7 mouse cellular contexts compared by ENCODE assay signal in genomic region chr2:76980146-76980545, GRCm38 (mm10). TPM values are rescaled to one million over a fixed set of nuclear protein-coding genes. Genes with fewer than 3 reads are reported as not detected.
DNase-seq lines count a peak whose midpoint lies in the region; ATAC-seq and TF ChIP-seq lines count a peak whose summit lies in the region.

No protein-coding gene starts in this region.

- no peak overlapping the region for H3K9ac ChIP-seq in liver, embryonic 14.5 days (replicated peaks)
- H3K9ac ChIP-seq in liver, embryonic 12.5 days, result no peak overlapping the region
- peak overlapping the region; percentile 90 for H3K9ac ChIP-seq in heart, embryonic 13.5 days

- peak in 1 of 3 experiments; percentile 9 for DNase-seq in liver, embryonic 14.5 days (ENCODE audit: low read depth in 3 of 3, low spot score in 3 of 3)
- DNase-seq in lung, postnatal 25 days (ENCODE audit: low spot score), result peak; percentile 57
- no peak for DNase-seq in frontal cortex, postnatal 36 days (ENCODE audit: low spot score in 2 of 2)
- DNase-seq in right cerebral cortex, postnatal 25 days, result no peak

- no peak for TF ChIP-seq POLR2A in bone marrow, adult 2 months (IDR thresholded peaks at IDR 0.05; ENCODE audit: borderline replicate concordance, control insufficient read depth, low read depth, low read length)

- ATAC-seq in liver, embryonic 14.5 days (ENCODE audit: insufficient read depth), result no peak
- no peak for ATAC-seq in liver, embryonic 12.5 days
- ATAC-seq in heart, embryonic 13.5 days (ENCODE audit: extremely low read depth, insufficient number of reproducible peaks, low FRiP score, low TSS enrichment), result no peak

- H3K4me2 ChIP-seq in liver, embryonic 14.5 days (ENCODE audit: low read depth), result no peak overlapping the region
- H3K4me2 ChIP-seq in liver, embryonic 12.5 days, result no peak overlapping the region
- peak overlapping the region; percentile 71 for H3K4me2 ChIP-seq in heart, embryonic 13.5 days

- H3K9me3 ChIP-seq in liver, embryonic 14.5 days (ENCODE audit: control insufficient read depth, low read length), result no peaks in the 10 kb centered on the region
- H3K9me3 ChIP-seq in liver, embryonic 12.5 days (replicated peaks), result no peaks in the 10 kb centered on the region
- no peaks in the 10 kb centered on the region for H3K9me3 ChIP-seq in heart, embryonic 13.5 days

- no peaks in the 10 kb centered on the region for H3K4me1 ChIP-seq in liver, embryonic 14.5 days (replicated peaks; ENCODE audit: control insufficient read depth in 2 of 2, insufficient read depth in 2 of 2, low read length in 1 of 2)
- no peaks in the 10 kb centered on the region for H3K4me1 ChIP-seq in liver, embryonic 12.5 days
- H3K4me1 ChIP-seq in bone marrow, adult 2 months (ENCODE audit: control insufficient read depth, insufficient read depth, low read length), result no peaks in the 10 kb centered on the region
- peaks cover 46% of the 10 kb centered on the region for H3K4me1 ChIP-seq in heart, embryonic 13.5 days

- H3K4me3 ChIP-seq in liver, embryonic 14.5 days (ENCODE audit: insufficient read depth in 1 of 2, low read depth in 2 of 2, low read length in 2 of 2), result no peak overlapping the region
- no peak overlapping the region for H3K4me3 ChIP-seq in liver, embryonic 12.5 days
- no peak overlapping the region for H3K4me3 ChIP-seq in bone marrow, adult 2 months (replicated peaks; ENCODE audit: control insufficient read depth, low read depth, low read length)
- peak overlapping the region; percentile 64 for H3K4me3 ChIP-seq in heart, embryonic 13.5 days

- no peaks in the 10 kb centered on the region for H3K36me3 ChIP-seq in liver, embryonic 14.5 days (replicated peaks; ENCODE audit: control insufficient read depth, insufficient read depth, low read depth)
- no peaks in the 10 kb centered on the region for H3K36me3 ChIP-seq in liver, embryonic 12.5 days
- peaks cover 36% of the 10 kb centered on the region for H3K36me3 ChIP-seq in heart, embryonic 13.5 days

- no peak for TF ChIP-seq EP300 in liver, embryonic 14.5 days (IDR thresholded peaks at IDR 0.05; ENCODE audit: low read depth)

- H3K27ac ChIP-seq in liver, embryonic 14.5 days, result no peak overlapping the region
- H3K27ac ChIP-seq in liver, embryonic 12.5 days, result no peak overlapping the region
- no peak overlapping the region for H3K27ac ChIP-seq in bone marrow, adult 2 months (ENCODE audit: control insufficient read depth, insufficient read depth, low read depth, low read length, poor library complexity)
- H3K27ac ChIP-seq in heart, embryonic 13.5 days (replicated peaks), result peak overlapping the region; percentile 93

- peak; percentile 75 for TF ChIP-seq CTCF in liver, embryonic 14.5 days (IDR thresholded peaks at IDR 0.05; ENCODE audit: low read depth)
- peak; percentile 46; the same call in 1 of the 2 replicates for TF ChIP-seq CTCF in bone marrow, adult 2 months (IDR thresholded peaks at IDR 0.05; ENCODE audit: control insufficient read depth, insufficient read depth, low read length)

- 44% methylated on average over 9 of the region's 9 CpGs for WGBS in liver, embryonic 14.5 days (ENCODE audit: insufficient replicate concordance)
- WGBS in liver, embryonic 12.5 days (ENCODE audit: insufficient replicate concordance), result 46% methylated on average over 9 of the region's 9 CpGs
- WGBS in bone marrow, adult 2 months, result 46% methylated on average over 9 of the region's 9 CpGs
- WGBS in heart, embryonic 13.5 days, result 31% methylated on average over 9 of the region's 9 CpGs

- no peaks in the 10 kb centered on the region for H3K27me3 ChIP-seq in liver, embryonic 14.5 days (ENCODE audit: control insufficient read depth, insufficient read depth, low read length)
- no peaks in the 10 kb centered on the region for H3K27me3 ChIP-seq in liver, embryonic 12.5 days (replicated peaks)
- H3K27me3 ChIP-seq in heart, embryonic 13.5 days (replicated peaks), result no peaks in the 10 kb centered on the region

RNA-seq across cellular contexts. Expression of gene Ttn, which starts 2.2 kb away (rescaled TPM):
- polyA plus RNA-seq in liver, embryonic 14.5 days (2012; rRNA removed), result under 0.01 TPM in 2 replicates
- 0.01 and 0.13 TPM in 2 replicates for polyA plus RNA-seq in liver, embryonic 14.5 days (2014; fragmentation: Nextera tagmentation; extraction: Ambion mirVana)
- 0.52 and 1.5 TPM in 2 replicates for polyA plus RNA-seq in liver, embryonic 12.5 days (2016; fragmentation: Nextera tagmentation; extraction: Ambion mirVana)
- polyA plus RNA-seq in bone marrow, adult 2 months (2011; ENCODE audit: insufficient read depth, insufficient read length, low replicate concordance, missing spikeins), result 8.1 and 8.3 TPM in 2 replicates
- 426 and 512 TPM in 2 replicates for polyA plus RNA-seq in heart, embryonic 13.5 days (2015; fragmentation: Nextera tagmentation; extraction: Ambion mirVana)

Comparison
In these comparisons a context has a peak if more than half of its experiments do, and no peak if none do; other contexts are left out.
1. RNA of gene Ttn, which starts 2.2 kb away (polyA plus RNA-seq): 426 to 512 TPM in heart, embryonic 13.5 days; 8.1 to 8.3 TPM in bone marrow, adult 2 months, 0.52 to 1.5 TPM in liver, embryonic 12.5 days and under 0.01 to 0.13 TPM in liver, embryonic 14.5 days; every median in the first group is over 10 times any median in the second.